Mouse (Mus musculus): ENCODE data around the gene Wt1.

The Wt1 gene

DNA sequence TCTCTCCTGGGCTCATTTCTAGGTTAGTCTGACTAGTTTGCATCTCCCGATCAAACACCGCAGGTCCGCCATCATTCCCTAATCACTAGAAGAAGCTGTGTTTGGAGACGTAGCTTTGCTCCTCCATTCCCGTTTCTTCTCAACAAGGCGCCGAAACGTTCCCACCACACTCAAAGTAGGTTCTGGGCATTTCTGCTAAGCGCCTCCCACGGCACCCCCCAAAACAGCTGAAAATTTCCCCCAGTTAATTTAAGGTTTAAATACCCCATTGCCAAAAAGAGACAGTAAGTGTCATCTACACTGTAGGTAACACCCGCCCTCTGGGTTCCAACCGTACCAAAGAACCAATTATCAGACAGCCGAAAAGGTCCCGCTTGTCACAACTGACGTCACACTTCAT is 688 bp upstream of the Wt1 start:
- DNase-seq (ENCODE audit: low read depth, low spot score): no peak

DNA sequence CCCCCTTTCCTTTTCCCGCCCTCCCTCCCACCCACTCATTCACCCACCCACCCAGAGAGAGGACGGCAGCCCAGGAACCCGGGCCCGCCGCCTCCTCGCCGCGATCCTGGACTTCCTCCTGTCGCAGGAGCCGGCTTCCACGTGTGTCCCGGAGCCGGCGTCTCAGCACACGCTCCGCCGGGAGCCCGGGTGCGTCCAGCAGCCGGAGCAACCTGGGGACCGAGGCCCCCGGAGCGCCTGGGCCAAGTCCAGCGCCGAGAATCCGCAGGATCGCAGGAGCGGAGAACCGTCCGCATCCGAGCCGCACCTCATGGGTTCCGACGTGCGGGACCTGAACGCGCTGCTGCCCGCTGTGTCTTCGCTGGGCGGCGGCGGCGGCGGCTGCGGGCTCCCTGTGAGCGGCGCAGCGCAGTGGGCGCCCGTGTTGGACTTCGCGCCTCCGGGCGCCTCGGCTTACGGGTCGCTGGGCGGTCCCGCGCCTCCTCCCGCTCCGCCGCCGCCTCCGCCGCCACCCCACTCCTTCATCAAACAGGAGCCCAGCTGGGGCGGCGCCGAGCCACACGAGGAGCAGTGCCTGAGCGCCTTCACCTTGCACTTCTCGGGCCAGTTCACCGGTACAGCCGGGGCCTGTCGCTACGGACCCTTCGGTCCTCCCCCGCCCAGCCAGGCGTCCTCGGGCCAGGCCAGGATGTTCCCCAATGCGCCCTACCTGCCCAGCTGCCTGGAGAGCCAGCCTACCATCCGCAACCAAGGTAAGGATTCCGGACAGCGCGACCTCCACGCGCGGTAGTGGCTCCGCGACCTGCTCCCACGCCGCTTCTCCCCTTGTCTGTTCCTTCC is 582 bp downstream of the Wt1 start:
- no peak for DNase-seq (ENCODE audit: low read depth, low spot score)

DNA sequence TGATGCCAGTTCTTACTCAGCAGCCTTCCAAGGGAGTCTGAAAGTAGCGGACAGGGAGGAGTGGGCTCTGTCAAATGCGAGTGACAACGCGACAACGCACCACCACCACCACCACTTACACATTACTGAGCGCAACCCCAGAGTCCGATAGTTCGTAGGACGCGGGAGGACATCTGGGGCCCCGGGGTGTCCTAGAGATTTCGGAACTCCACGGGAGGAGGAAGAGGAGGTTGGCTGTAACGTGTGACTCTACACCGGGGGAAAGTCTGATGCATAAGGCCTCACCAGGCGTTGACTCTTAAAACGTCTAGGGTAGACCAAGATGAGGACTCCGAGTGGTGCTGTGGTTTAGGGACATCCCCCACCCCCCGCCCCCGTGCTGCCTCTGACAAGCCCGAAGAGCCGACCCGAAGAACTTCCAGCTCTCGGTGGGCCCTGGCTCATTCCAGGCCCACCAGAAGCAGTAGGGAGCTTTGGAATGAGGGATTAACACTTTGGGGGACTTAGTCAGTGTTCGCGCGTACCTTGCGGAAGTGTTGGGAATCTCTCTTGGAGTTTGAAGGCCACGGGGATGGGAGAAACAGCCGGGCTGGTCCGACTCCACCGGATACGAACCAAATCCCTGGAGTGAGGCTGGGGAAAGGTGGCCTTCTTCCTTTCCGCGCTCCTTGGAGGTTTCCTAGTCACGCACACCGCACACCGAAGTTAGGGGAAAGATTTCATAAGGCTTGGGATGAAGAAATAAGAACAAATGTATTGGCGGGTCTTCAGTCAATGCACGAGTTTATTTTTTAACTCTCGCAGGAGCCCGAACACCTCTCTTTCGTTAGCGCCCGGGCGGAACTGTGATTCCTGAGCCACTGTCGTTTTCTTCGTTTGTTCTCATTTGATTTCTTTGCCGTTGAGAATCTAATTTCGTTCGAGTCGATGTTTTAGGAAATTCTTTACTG is 1.5 kb downstream of the Wt1 start:
- DNase-seq (ENCODE audit: low read depth, low spot score): no peak

DNA sequence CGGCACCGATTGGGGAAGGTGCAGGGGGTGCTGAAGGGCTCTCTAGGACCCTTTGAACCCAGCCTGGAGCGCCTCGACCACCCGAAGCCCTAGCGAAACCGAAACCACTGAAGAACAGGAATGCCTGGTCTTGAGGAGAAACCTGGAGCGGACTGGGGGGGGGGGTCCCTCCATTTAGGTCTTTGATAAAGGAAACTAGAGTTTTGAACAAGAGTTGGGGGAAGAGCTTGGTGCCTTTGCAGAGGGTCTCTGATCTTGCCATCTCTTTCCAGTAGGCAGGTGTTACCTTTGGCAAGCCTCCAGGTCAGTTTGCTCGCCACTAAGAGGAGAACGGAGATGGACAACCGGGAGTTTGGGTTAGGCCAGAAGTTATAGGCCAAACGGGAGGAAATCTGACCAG is 2.2 kb downstream of the Wt1 start:
- DNase-seq (ENCODE audit: low read depth, low spot score): no peak

DNA sequence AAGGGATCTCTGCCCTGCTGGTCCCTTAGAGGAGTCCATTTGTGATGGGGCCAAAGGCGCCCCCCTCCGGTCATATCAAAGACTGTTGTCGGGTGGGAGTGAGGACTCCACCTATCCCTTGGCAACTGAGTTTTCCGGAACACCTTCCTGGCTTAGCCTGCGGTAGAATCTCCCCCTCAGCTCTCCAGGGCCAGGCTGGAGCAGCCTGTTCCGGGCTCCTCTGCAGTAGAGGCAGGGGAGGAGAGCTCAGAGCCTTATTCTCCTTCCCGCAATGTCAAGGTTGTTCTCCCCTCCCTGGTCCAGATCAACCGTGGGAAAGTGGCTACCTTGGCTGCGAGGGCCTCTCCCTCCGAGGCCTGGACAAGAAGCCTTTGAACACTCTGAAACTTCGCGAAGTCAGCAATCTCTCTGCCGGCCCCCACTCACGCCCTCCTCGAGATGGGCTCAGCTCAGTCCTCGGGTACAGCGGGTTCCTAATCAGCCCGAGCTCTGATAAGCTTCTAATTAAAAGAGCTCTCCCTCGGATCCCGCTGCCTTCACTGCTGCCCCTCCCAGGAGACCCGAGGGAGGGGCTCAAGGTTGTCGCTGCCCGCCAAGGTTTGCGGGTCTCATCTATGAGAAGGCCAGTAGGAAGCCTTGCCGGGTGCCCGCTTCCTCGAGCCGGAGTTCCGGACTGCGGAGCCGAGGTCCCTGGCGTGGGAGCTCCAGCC is 4.2 kb downstream of the Wt1 start:
- DNase-seq (ENCODE audit: low read depth, low spot score): no peak

DNA sequence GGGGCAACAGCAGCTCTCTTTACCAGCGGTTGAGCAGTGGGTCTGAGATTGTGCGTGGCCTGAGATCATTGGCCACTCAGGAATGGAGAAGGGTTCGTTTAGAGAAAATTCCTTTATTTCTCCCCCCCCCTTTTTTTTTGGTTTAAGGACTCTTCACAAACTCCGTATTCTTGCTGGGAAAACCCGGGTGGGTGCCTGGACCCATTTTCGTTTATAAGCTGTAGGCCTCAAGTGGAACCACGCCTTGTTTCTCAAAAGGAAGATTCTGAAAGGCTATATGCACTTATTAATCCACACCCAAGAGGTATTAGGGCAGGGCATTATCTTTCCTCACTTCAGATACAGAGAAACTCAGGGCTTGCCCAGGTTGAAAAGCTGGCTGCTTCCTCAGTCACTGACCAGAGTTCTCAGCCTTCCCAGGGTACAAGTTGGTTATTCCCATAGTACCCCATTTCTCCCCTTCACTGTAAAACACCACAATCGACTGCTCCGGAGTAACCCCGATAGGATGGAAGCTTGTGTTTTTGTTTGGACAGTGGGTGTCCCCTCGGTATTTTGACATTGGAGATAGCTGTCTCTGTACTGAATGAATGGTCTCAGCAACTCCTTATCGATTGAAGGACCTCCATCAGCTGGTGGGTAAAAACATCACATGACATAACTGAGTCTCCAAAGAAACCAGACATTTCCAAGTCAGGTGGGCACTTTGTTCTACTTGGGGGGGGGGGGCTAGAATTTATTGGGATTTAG is 4.9 kb downstream of the Wt1 start:
- no peak for DNase-seq (ENCODE audit: low read depth, low spot score)

DNA sequence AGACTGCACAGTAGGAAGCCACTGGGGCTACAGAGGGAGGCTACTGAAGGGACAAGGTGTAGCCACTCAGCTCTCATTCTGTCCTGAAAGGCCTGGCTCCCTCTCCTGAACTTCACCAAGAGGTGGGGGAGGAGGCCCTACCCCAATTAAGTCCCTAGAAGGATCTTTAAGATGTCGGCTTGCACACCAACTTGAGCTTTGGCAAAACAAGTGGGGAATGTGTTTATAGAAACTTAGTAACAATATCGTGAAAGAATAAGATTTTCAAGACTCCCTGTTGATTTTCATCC is 5.4 kb downstream of the Wt1 start:
- no peak for DNase-seq (ENCODE audit: low read depth, low spot score)

DNA sequence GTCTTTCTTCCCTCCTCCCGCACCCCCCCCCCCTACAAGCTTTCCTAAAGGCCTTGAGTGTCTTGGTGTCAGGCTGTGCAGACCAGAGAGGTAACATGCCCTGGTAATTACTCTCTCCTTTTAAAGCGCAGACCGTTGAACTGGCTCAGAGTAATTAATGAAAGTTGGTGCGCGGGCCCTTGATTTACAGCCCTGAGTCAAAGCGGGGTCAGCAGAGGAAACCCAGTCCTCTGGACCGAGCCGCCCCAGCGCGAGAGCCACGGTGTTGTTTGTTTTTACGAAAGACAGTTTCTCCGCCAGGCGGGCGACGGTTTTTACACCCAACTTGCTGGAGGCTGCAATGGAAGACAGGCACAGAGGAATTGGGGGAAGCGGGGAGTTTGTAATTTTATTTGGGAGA is 6.0 kb downstream of the Wt1 start:
- DNase-seq (ENCODE audit: low read depth, low spot score): no peak

DNA sequence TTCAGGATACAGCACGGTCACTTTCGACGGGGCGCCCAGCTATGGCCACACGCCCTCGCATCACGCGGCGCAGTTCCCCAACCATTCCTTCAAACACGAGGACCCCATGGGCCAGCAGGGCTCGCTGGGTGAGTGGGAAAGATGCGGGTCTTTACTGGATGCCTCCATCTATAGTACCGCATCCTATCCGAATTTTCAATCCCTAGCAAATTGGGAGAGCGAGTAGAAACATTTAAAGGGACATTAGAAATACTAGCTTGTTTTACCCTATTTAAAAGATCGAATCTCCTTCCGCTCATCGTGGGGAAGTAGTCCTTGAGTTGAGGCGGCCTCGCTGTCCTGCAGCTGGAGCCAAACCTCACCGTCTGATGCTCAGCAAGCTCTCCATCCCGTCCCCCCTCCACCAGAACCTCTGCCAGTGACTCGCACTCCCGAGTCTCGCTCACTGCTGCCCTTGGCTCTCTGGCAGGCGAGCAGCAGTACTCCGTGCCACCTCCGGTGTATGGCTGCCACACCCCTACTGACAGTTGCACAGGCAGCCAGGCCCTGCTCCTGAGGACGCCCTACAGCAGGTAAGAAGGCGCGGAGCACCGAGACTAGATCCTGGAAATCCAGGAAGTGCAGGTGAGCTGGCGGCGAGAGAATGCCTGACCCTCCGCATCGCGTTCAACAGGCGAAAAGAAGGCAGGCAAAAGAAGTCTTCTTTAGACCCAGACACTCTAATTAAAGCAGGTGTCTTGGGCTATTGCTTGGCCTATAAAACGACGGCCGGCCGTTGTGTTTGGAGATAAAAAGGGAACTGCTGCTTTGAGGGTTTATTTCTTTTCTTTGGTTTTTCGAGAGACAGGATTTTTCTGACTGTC is 6.8 kb downstream of the Wt1 start:
- DNase-seq (ENCODE audit: low read depth, low spot score): no peak

DNA sequence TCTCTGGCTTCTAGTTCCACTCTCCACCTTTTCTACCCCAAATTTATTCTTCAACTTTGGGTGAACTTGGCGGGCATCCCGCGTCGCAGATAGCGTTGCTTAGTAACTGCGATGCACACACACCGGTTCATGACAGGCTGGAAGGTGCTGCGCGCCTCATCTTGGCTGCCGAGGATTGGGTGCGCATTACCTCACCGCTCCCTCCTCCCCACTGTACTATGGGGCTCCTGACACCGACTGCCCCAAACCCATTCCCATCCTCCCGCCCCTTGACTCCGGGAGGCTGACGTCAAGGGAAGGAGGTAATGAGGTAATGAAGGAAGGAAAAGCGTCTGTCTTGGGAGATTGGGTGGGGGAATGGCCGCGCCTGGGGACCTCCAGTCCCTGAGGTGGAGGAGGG is 8.0 kb downstream of the Wt1 start:
- no peak for DNase-seq (ENCODE audit: low read depth, low spot score)

DNA sequence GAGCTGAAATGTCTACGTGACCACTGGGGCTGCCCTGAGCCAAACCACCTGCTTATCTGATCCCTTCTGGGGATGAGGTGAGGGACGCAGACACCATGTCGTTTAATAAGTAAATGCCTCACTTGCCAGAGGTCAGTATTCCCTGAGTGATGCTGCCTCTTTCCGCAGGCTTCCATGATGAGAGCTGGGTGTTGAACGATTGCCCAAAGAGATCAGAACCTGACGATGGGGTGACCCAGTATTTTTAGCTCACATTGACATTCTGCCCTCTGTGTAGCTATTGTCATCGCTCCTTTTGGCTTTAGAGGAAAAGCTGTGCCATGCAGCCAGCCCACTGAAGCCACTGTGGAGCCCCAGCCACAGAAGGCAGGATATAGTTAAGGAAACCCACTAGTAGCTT is 13.1 kb downstream of the Wt1 start:
- no peak for DNase-seq (ENCODE audit: low read depth, low spot score)

DNA sequence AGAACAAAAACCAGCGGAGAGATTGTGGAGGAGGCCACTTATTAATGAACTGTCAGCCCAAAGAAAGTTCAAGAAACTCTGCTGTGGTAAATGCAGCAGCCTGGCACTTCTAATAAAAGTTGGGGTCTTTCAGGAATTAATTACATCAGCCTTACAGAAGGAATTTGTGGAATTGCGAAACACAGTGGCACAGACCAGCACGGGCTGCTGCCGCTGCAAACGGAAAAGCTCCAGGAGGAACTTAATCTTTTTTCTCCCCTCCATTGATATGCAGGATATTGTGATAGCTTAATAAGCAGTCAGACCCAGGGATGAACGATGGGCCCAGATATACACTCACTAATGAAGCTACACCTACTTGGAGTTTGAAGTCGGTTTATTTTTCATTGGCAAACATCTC is 15.0 kb downstream of the Wt1 start:
- DNase-seq (ENCODE audit: low read depth, low spot score): no peak

DNA sequence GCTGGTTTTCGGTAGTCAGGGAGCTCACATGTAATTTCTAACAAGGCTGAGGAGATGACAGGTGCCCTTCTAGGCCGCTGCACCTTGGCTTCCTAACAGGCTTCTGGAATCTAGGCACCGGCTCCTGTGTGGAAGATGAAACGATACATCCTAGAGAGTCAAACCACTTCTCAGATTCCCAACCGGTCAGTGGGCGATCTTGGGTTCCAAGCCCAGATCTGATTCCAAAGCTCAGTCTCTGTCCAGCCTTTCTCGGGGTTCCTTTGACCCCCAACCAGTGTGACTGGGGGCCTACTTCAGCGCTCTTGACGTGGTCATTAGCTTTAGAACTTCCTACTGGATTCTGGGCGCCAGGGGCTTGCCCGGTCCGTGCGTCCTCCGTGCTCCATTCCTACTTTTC is 17.4 kb downstream of the Wt1 start:
- DNase-seq (ENCODE audit: low read depth, low spot score): no peak

DNA sequence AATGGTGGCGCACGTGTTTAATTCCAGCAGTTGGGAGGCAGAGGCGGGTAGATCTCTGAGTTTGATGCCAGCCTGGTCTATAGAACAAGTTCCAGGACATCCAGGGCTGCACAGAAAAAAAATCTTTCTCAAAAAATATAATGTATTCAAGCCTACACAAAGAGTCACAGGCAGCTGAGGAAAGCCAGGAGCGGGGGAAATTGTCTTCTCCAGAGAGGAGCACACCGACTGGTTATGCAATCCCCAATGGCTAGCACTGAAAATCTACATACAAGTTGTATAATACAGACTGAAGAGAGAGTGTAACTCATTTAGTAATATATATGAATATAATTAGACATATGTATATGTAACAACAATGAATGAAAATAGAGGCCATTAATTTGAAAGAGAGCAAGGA is 25.2 kb downstream of the Wt1 start:
- DNase-seq (ENCODE audit: low read depth, low spot score): no peak

DNA sequence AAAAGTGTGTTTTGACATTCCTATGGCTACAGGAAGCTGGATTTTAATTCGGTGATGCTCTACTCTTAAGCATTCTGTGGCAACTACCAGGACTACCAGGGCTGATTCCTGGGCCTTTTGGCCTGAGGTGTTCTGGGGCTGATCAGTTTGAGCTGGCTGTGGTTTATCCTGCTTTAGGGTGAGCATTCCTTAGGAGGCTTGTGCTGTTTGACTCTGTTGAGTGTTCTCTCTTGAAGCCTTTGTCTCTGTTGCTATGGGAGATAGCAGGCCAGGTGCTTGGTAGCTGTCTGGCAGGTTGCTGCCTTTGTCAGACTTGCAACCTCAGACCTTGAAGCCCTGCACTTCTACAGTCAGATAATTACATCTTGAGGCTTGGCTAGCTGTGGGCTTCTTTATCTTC is 26.7 kb downstream of the Wt1 start:
- DNase-seq (ENCODE audit: low read depth, low spot score): no peak

DNA sequence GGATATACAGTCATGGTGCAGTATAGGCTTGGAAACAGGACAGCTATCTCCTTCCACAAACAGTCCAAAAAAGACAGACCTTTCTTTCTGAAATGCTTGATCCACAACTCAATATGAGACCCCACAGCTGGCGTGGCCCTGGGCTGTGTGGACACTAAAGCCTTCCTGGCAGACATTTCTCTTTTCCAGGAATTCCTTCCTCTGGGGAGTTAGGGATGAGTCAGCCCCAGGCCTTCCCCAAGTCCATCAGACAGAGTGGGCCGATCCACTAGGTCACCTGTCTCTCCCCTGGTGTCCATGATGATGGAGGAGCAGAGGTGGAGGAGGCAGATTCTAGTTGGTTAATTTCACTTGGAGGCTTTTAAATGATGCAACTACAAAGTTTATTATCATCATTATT is 34.6 kb downstream of the Wt1 start:
- DNase-seq (ENCODE audit: low read depth, low spot score): no peak

DNA sequence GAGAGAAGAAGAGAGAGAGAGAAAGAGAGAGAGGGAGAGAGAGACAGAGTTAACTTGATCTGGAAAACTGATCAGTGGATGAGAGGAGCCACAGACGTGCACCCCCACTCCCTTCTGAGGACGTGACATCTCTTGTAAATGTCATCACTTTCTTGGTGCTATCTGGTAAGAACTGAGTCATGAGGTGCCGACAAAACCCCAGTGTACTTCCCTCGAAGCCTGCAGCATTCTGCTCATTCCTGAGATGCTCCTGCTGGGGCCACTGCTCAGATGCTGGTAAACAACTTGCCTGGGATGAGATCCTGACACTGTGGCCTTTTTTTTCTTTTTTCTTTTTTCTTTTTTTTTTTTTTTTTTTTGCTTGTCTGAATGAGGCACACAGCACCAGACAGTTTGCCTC is 36.4 kb downstream of the Wt1 start:
- no peak for DNase-seq (ENCODE audit: low read depth, low spot score)

DNA sequence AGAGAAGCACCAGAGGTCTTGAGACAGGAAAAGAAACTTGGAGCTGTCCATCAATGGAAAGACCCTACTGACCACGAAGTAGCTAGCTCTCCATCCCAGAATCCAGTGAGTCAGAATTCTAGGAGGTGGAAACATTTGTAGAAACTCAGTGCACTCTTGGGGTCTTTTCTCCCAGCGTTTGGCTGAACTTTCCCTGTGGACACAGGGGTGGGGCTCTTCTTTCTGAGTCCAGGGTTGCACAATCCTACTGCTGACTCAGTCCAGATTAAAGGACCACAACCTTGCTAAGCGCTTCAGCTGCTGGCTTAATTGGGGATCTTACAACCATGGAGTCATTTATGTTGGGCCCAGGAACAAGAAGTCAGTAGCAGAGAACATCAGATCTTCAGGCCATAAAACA is 41.8 kb downstream of the Wt1 start:
- no peak for DNase-seq (ENCODE audit: low read depth, low spot score)

DNA sequence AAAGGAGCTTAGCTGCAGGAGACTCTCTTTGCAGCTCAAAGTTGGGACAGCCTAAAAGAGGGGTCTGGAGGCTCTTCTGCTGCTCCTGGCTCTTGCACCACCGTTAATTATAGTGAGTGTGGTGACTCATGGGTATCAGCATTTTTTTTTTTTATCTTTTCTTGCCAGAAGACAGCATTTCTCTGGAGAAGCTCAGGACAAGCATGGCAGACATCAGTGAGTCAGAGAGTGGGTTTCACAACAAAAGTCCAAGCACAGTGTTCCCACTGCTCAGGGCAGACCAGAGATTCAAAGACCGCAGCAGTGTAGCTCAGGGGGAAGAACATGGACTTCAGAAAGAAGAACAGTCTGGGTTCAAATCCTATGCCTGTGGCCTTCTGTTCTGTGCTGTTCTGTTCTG is 47.9 kb downstream of the Wt1 start:
- no peak for DNase-seq (ENCODE audit: low read depth, low spot score)

DNA sequence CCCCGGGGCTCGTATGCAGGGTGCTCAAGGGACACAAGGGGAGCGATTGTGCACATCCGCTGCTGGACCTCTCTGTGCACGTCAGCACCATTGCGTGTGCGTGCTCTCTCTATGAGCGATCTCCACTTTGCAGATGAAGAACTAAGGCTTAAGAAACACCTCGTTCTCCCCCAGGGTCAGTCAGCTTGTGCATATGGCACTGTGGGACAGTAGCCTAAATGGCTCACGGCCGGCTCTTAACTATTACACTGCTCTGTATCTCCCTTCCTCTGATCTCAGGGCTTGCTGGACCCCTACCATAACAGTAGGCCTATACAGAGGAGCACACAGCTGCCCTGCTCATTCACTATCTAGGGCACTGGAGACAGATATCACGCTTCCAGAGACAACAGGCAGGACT is 52.5 kb downstream of the Wt1 start:
- DNase-seq (ENCODE audit: low read depth, low spot score): no peak

DNA sequence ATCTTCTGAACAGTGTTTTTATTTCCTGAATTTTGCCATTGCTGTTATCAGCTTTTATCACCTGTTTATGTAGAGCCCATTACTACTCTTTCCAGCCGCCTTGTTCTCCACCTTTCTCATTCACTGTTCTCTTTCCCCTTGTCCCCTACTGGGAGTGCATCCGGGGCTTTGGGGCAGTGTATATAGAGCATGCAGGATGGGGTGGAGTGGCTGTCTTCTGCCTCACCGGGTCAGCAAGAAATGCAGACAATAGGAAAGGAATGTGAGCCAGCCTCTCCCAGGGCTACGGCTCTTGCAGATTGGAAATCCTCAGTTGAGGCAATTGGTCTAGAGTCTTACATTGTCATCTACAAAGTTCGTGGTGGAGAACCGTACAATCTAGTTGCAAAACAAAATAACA is 56.2 kb downstream of the Wt1 start:
- peak; percentile 18 for DNase-seq (ENCODE audit: low read depth, low spot score)
